Comparison of ENCODE assay signal across 10 mouse cellular contexts in the genomic region with DNA sequence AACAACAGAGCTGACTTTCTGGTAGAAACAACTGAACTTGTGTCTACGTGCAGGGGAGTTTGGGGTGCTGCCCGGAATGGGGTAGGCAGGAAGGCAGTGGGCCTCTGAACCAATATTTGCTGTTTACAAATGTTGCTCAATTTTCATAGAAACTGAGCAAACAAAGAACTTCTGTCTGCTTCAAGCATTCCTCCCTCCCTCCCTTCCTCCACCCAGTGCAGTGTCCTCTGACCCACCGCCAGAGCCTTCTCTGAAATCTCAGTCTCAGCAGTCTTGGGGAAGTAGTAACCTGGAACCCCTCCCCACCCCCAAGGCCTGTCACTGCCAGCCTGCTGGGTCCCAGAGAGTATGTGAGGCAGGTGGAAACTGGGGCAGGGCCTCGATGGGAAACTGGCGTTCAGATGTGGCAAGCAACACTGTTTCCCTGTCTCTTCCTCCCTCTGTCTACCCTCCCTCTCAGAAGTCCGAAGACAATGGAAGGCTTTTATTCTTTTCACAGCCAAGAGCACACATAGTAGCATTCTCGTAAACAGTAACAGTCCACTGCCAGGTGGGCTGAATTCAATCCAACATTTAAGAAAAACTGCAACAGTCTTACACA. TPM values are rescaled to one million over a fixed set of nuclear protein-coding genes. Genes with fewer than 3 reads are reported as not detected.
DNase-seq lines count a peak whose midpoint lies in the region; ATAC-seq and TF ChIP-seq lines count a peak whose summit lies in the region.
"Had no signal": no experiment of that assay in that cellular context is flagged by ENCODE, and none has a peak within 500 bp of the region (broad histone marks: within the 10 kb centered on the region; RNA-seq: fewer than 3 reads in every experiment).

No protein-coding gene starts in this region.

- no peak overlapping the region for H3K27ac ChIP-seq in kidney, embryonic 14.5 days (ENCODE audit: low read depth, low read length)
- H3K27ac ChIP-seq in cortical plate, adult 2 months (ENCODE audit: insufficient read depth, low read length): peak overlapping the region; percentile 85; the same call in 1 of the 2 replicates
- peak overlapping the region; percentile 59; the same call in 1 of the 2 replicates for H3K27ac ChIP-seq in limb, embryonic 10.5 days
- no peak overlapping the region for H3K27ac ChIP-seq in heart, embryonic 12.5 days (ENCODE audit: poor library complexity, severe bottlenecking)

- no peaks in the 10 kb centered on the region for H3K36me3 ChIP-seq in kidney, embryonic 14.5 days (ENCODE audit: control insufficient read depth, insufficient read depth, low read length)
- no peaks in the 10 kb centered on the region for H3K36me3 ChIP-seq in limb, embryonic 10.5 days
- no peaks in the 10 kb centered on the region for H3K36me3 ChIP-seq in heart, embryonic 12.5 days

- WGBS in kidney, embryonic 14.5 days: 70% methylated on average over 7 of the region's 7 CpGs
- 83% methylated on average over 7 of the region's 7 CpGs for WGBS in limb, embryonic 10.5 days
- WGBS in heart, embryonic 12.5 days: 63% methylated on average over 7 of the region's 7 CpGs

- no peak for TF ChIP-seq POLR2A in cortical plate, adult 2 months (IDR thresholded peaks at IDR 0.05; ENCODE audit: extremely low read depth, insufficient read depth, low read length)

- H3K27me3 ChIP-seq in kidney, embryonic 14.5 days (ENCODE audit: control insufficient read depth, insufficient read depth, low read length): no peaks in the 10 kb centered on the region
- no peaks in the 10 kb centered on the region for H3K27me3 ChIP-seq in limb, embryonic 10.5 days (ENCODE audit: low read depth, poor library complexity, severe bottlenecking)
- no peaks in the 10 kb centered on the region for H3K27me3 ChIP-seq in heart, embryonic 12.5 days (replicated peaks)

- H3K9ac ChIP-seq in kidney, embryonic 14.5 days (ENCODE audit: low read depth, low read length): no peak overlapping the region
- no peak overlapping the region for H3K9ac ChIP-seq in heart, embryonic 12.5 days

- ATAC-seq in kidney, embryonic 14.5 days (ENCODE audit: low FRiP score, low TSS enrichment): no peak
- peak; percentile 59 for ATAC-seq in monocyte, adult 5-6 weeks (replicated peaks; ENCODE audit: insufficient number of reproducible peaks, low FRiP score, low TSS enrichment, poor library complexity, severe bottlenecking)
- no peak for ATAC-seq in heart, embryonic 12.5 days (ENCODE audit: insufficient number of reproducible peaks, low FRiP score)

- H3K9me3 ChIP-seq in kidney, embryonic 14.5 days (ENCODE audit: control insufficient read depth, low read length): no peaks in the 10 kb centered on the region
- no peaks in the 10 kb centered on the region for H3K9me3 ChIP-seq in limb, embryonic 10.5 days (replicated peaks)
- no peaks in the 10 kb centered on the region for H3K9me3 ChIP-seq in heart, embryonic 12.5 days (replicated peaks)

- H3K4me2 ChIP-seq in kidney, embryonic 14.5 days (replicated peaks; ENCODE audit: low read depth, low read length): no peak overlapping the region
- no peak overlapping the region for H3K4me2 ChIP-seq in heart, embryonic 12.5 days

- TF ChIP-seq CTCF in cortical plate, adult 2 months (IDR thresholded peaks at IDR 0.05; ENCODE audit: extremely low read depth, insufficient read depth, low read length): no peak

- DNase-seq in kidney, postnatal 14 days: peak; percentile 14
- DNase-seq in limb, embryonic 10.5 days (ENCODE audit: low spot score): no peak
- no peak for DNase-seq in spleen, adult 18-20 months
- DNase-seq in cerebellum, postnatal 14 days: no peak
- DNase-seq: adrenal gland, postnatal 14 days had no signal

- no peaks in the 10 kb centered on the region for H3K4me1 ChIP-seq in kidney, embryonic 14.5 days (ENCODE audit: control insufficient read depth, insufficient read depth, low read length)
- H3K4me1 ChIP-seq in cortical plate, adult 2 months (ENCODE audit: control insufficient read depth, insufficient read depth, low read length): no peaks in the 10 kb centered on the region
- H3K4me1 ChIP-seq in limb, embryonic 10.5 days: peaks cover 22% of the 10 kb centered on the region
- H3K4me1 ChIP-seq in heart, embryonic 12.5 days (replicated peaks): peaks cover 12% of the 10 kb centered on the region

- H3K4me3 ChIP-seq in kidney, embryonic 14.5 days (ENCODE audit: low read length): no peak overlapping the region
- H3K4me3 ChIP-seq in cortical plate, adult 2 months (ENCODE audit: insufficient read depth, low read length): no peak overlapping the region
- H3K4me3 ChIP-seq in limb, embryonic 10.5 days: no peak overlapping the region
- no peak overlapping the region for H3K4me3 ChIP-seq in heart, embryonic 12.5 days

RNA-seq across cellular contexts. Expression of gene Trf, which starts 4.4 kb away (rescaled TPM):
- polyA plus RNA-seq in kidney, embryonic 14.5 days (2014; fragmentation: Nextera tagmentation; extraction: Ambion mirVana): 12.8 and 17.2 TPM in 2 replicates
- 328 and 428 TPM in 2 replicates for polyA plus RNA-seq in cortical plate, adult 2 months (2012; rRNA removed)
- polyA plus RNA-seq in limb, embryonic 10.5 days (2016; fragmentation: Nextera tagmentation; extraction: Ambion mirVana): 9.3 and 10.5 TPM in 2 replicates
- total RNA-seq in monocyte, adult 5-6 weeks (2017): 160 to 219 TPM (median 198 TPM) in 3 replicates
- 35.9 and 80.5 TPM in 2 replicates for polyA plus RNA-seq in heart, embryonic 12.5 days (2016; fragmentation: Nextera tagmentation; extraction: Ambion mirVana)

RNA-seq across cellular contexts. Expression of gene Gm20425, which starts 4.6 kb away (rescaled TPM):
- polyA plus RNA-seq in kidney, embryonic 14.5 days (2014; fragmentation: Nextera tagmentation; extraction: Ambion mirVana): 1.4 TPM in 1 of 2 replicates, not detected in the other
- polyA plus RNA-seq in cortical plate, adult 2 months (2012; rRNA removed): not detected in 2 replicates
- polyA plus RNA-seq in limb, embryonic 10.5 days (2016; fragmentation: Nextera tagmentation; extraction: Ambion mirVana): not detected in 2 replicates
- not detected in 3 replicates for total RNA-seq in monocyte, adult 5-6 weeks (2017)
- polyA plus RNA-seq in heart, embryonic 12.5 days (2016; fragmentation: Nextera tagmentation; extraction: Ambion mirVana): 7.0 TPM in 2 replicates
- polyA plus RNA-seq: spleen, adult 2 months had no signal

RNA-seq across cellular contexts. Expression of gene Srprb, which starts 32.7 kb away (rescaled TPM):
- 48.0 and 63.6 TPM in 2 replicates for polyA plus RNA-seq in kidney, embryonic 14.5 days (2014; fragmentation: Nextera tagmentation; extraction: Ambion mirVana)
- polyA plus RNA-seq in cortical plate, adult 2 months (2012; rRNA removed): 32.2 and 35.3 TPM in 2 replicates
- polyA plus RNA-seq in limb, embryonic 10.5 days (2016; fragmentation: Nextera tagmentation; extraction: Ambion mirVana): 72.4 and 74.1 TPM in 2 replicates
- 14.5 to 18.0 TPM (median 14.6 TPM) in 3 replicates for total RNA-seq in monocyte, adult 5-6 weeks (2017)
- 44.1 and 45.6 TPM in 2 replicates for polyA plus RNA-seq in heart, embryonic 12.5 days (2016; fragmentation: Nextera tagmentation; extraction: Ambion mirVana)

Comparison
In these comparisons a context has a peak if more than half of its experiments do, and no peak if none do; other contexts are left out.
1. H3K27ac ChIP-seq: peak in cortical plate, adult 2 months (single experiment) and limb, embryonic 10.5 days (single experiment); none in kidney, embryonic 14.5 days (single experiment) and heart, embryonic 12.5 days (single experiment).